Mouse (Mus musculus): ENCODE results near the gene Cers1. TPM values are rescaled to one million over a fixed set of nuclear protein-coding genes. Genes with fewer than 3 reads are reported as not detected.

Cers1 gene
- polyA plus RNA-seq, 1 experiment from 2014 or later = 6.0 TPM

- H3K36me3 ChIP-seq (ENCODE audit: control insufficient read depth, insufficient read depth, low read length) = peaks cover 65% of the 10 kb centered on the region
Measured at GRCm38 (mm10) chr8:70338931-70339330, 23.4 kb downstream of the Cers1 start.

GRCm38 (mm10) chr8:70340659-70341058, 25.1 kb downstream of the Cers1 start:
- Histone ChIP-seq H3K4me2 (ENCODE audit: low read depth, severe bottlenecking) (no peak overlapping the region), H3K36me3 (ENCODE audit: control insufficient read depth, insufficient read depth, low read length) (peaks cover 52% of the 10 kb centered on the region), H3K9ac (ENCODE audit: low read length) (no peak overlapping the region), H3K4me1 (ENCODE audit: control insufficient read depth, insufficient read depth, low read length) (peaks cover 22% of the 10 kb centered on the region), H3K4me3 (ENCODE audit: low read depth, low read length) (no peak overlapping the region), H3K9me3 (ENCODE audit: control insufficient read depth, low read length) (no peaks in the 10 kb centered on the region), H3K27me3 (ENCODE audit: control insufficient read depth, insufficient read depth, low read length) (no peaks in the 10 kb centered on the region), H3K27ac (replicated peaks; ENCODE audit: low read depth, low read length) (no peak overlapping the region)
- DNase-seq (ENCODE audit: low spot score) = no peak
- ATAC-seq (ENCODE audit: insufficient number of reproducible peaks, low FRiP score, low TSS enrichment, low read depth) = no peak
- WGBS = 91% methylated on average over 7 of the region's 7 CpGs

More at GRCm38 (mm10) chr8:70338931-70339330, 23.4 kb downstream of the Cers1 start:
- Histone ChIP-seq H3K4me1 (ENCODE audit: control insufficient read depth, insufficient read depth, low read length) (peaks cover 15% of the 10 kb centered on the region), H3K27ac (replicated peaks; ENCODE audit: low read depth, low read length) (no peak overlapping the region), H3K4me3 (ENCODE audit: low read depth, low read length) (no peak overlapping the region), H3K9ac (ENCODE audit: low read length) (no peak overlapping the region), H3K27me3 (ENCODE audit: control insufficient read depth, insufficient read depth, low read length) (no peaks in the 10 kb centered on the region), H3K4me2 (ENCODE audit: low read depth, severe bottlenecking) (no peak overlapping the region), H3K9me3 (ENCODE audit: control insufficient read depth, low read length) (no peaks in the 10 kb centered on the region)
- 96% methylated on average over 7 of the region's 7 CpGs for WGBS
- no peak for DNase-seq (ENCODE audit: low spot score)
- ATAC-seq (ENCODE audit: insufficient number of reproducible peaks, low FRiP score, low TSS enrichment, low read depth) = no peak

GRCm38 (mm10) chr8:70342007-70342406, 26.4 kb downstream of the Cers1 start:
- Histone ChIP-seq H3K36me3 (ENCODE audit: control insufficient read depth, insufficient read depth, low read length) (peaks cover 42% of the 10 kb centered on the region), H3K9ac (ENCODE audit: low read length) (no peak overlapping the region), H3K4me3 (ENCODE audit: low read depth, low read length) (no peak overlapping the region), H3K9me3 (ENCODE audit: control insufficient read depth, low read length) (no peaks in the 10 kb centered on the region), H3K27me3 (ENCODE audit: control insufficient read depth, insufficient read depth, low read length) (no peaks in the 10 kb centered on the region), H3K4me1 (ENCODE audit: control insufficient read depth, insufficient read depth, low read length) (peaks cover 22% of the 10 kb centered on the region), H3K4me2 (ENCODE audit: low read depth, severe bottlenecking) (no peak overlapping the region), H3K27ac (replicated peaks; ENCODE audit: low read depth, low read length) (no peak overlapping the region)
- no peak for ATAC-seq (ENCODE audit: insufficient number of reproducible peaks, low FRiP score, low TSS enrichment, low read depth)
- WGBS = 84% methylated on average over 14 of the region's 14 CpGs
- no peak for DNase-seq (ENCODE audit: low spot score)

GRCm38 (mm10) chr8:70343076-70343475, 27.5 kb downstream of the Cers1 start:
- no peak overlapping the region for H3K4me3 ChIP-seq (ENCODE audit: low read depth, low read length)
- H3K4me2 ChIP-seq (ENCODE audit: low read depth, severe bottlenecking) = no peak overlapping the region
- no peak for ATAC-seq (ENCODE audit: insufficient number of reproducible peaks, low FRiP score, low TSS enrichment, low read depth)
- H3K27me3 ChIP-seq (ENCODE audit: control insufficient read depth, insufficient read depth, low read length) = no peaks in the 10 kb centered on the region
- peaks cover 31% of the 10 kb centered on the region for H3K36me3 ChIP-seq (ENCODE audit: control insufficient read depth, insufficient read depth, low read length)
- peak overlapping the region; percentile 59; the same call in 1 of the 2 replicates for H3K27ac ChIP-seq (replicated peaks; ENCODE audit: low read depth, low read length)
- H3K9me3 ChIP-seq (ENCODE audit: control insufficient read depth, low read length) = no peaks in the 10 kb centered on the region
- no peak overlapping the region for H3K9ac ChIP-seq (ENCODE audit: low read length)
- peaks cover 22% of the 10 kb centered on the region for H3K4me1 ChIP-seq (ENCODE audit: control insufficient read depth, insufficient read depth, low read length)
- DNase-seq (ENCODE audit: low spot score) = peak; percentile 67
- 22% methylated on average over 7 of the region's 7 CpGs for WGBS

GRCm38 (mm10) chr8:70343696-70344095, 28.1 kb downstream of the Cers1 start:
- H3K4me1 ChIP-seq (ENCODE audit: control insufficient read depth, insufficient read depth, low read length) = peaks cover 22% of the 10 kb centered on the region
- peak overlapping the region; percentile 59; the same call in 1 of the 2 replicates for H3K27ac ChIP-seq (replicated peaks; ENCODE audit: low read depth, low read length)
- peak; percentile 73 for DNase-seq (ENCODE audit: low spot score)
- no peaks in the 10 kb centered on the region for H3K9me3 ChIP-seq (ENCODE audit: control insufficient read depth, low read length)
- peaks cover 28% of the 10 kb centered on the region for H3K36me3 ChIP-seq (ENCODE audit: control insufficient read depth, insufficient read depth, low read length)
- H3K4me2 ChIP-seq (ENCODE audit: low read depth, severe bottlenecking) = 0 out of 2 replicates have a peak overlapping the region, but pooled peaks have one; percentile 4
- 48% methylated on average over 6 of the region's 6 CpGs for WGBS
- H3K9ac ChIP-seq (ENCODE audit: low read length) = no peak overlapping the region; the same call in 1 of the 2 replicates
- H3K27me3 ChIP-seq (ENCODE audit: control insufficient read depth, insufficient read depth, low read length) = no peaks in the 10 kb centered on the region
- ATAC-seq (ENCODE audit: insufficient number of reproducible peaks, low FRiP score, low TSS enrichment, low read depth) = no peak
- H3K4me3 ChIP-seq (ENCODE audit: low read depth, low read length) = no peak overlapping the region

GRCm38 (mm10) chr8:70344279-70344678, 28.7 kb downstream of the Cers1 start:
- Histone ChIP-seq H3K27ac (replicated peaks; ENCODE audit: low read depth, low read length) (no peak overlapping the region), H3K9me3 (ENCODE audit: control insufficient read depth, low read length) (no peaks in the 10 kb centered on the region), H3K4me1 (ENCODE audit: control insufficient read depth, insufficient read depth, low read length) (peaks cover 22% of the 10 kb centered on the region), H3K4me3 (ENCODE audit: low read depth, low read length) (no peak overlapping the region), H3K9ac (ENCODE audit: low read length) (0 out of 2 replicates have a peak overlapping the region, but pooled peaks have one; percentile 37), H3K27me3 (ENCODE audit: control insufficient read depth, insufficient read depth, low read length) (no peaks in the 10 kb centered on the region), H3K4me2 (ENCODE audit: low read depth, severe bottlenecking) (no peak overlapping the region), H3K36me3 (ENCODE audit: control insufficient read depth, insufficient read depth, low read length) (peaks cover 27% of the 10 kb centered on the region)
- 88% methylated on average over 2 of the region's 2 CpGs for WGBS
- ATAC-seq (ENCODE audit: insufficient number of reproducible peaks, low FRiP score, low TSS enrichment, low read depth) = no peak
- no peak for DNase-seq (ENCODE audit: low spot score)

- H3K4me2 ChIP-seq (ENCODE audit: low read depth, severe bottlenecking) = no peak overlapping the region
- no peak overlapping the region for H3K4me3 ChIP-seq (ENCODE audit: low read depth, low read length)
- no peaks in the 10 kb centered on the region for H3K9me3 ChIP-seq (ENCODE audit: control insufficient read depth, low read length)
- peaks cover 19% of the 10 kb centered on the region for H3K36me3 ChIP-seq (ENCODE audit: control insufficient read depth, insufficient read depth, low read length)
- ATAC-seq (ENCODE audit: insufficient number of reproducible peaks, low FRiP score, low TSS enrichment, low read depth) (no peak), DNase-seq (ENCODE audit: low spot score) (no peak)
- no peak overlapping the region for H3K9ac ChIP-seq (ENCODE audit: low read length)
- no peak overlapping the region for H3K27ac ChIP-seq (replicated peaks; ENCODE audit: low read depth, low read length)
- no peaks in the 10 kb centered on the region for H3K27me3 ChIP-seq (ENCODE audit: control insufficient read depth, insufficient read depth, low read length)
- 90% methylated on average over 4 of the region's 4 CpGs for WGBS
- peaks cover 44% of the 10 kb centered on the region for H3K4me1 ChIP-seq (ENCODE audit: control insufficient read depth, insufficient read depth, low read length)
Measured at GRCm38 (mm10) chr8:70347443-70347842, 31.9 kb downstream of the Cers1 start.

- ATAC-seq (ENCODE audit: insufficient number of reproducible peaks, low FRiP score, low TSS enrichment, low read depth) (no peak), DNase-seq (ENCODE audit: low spot score) (no peak)
- Histone ChIP-seq H3K27ac (replicated peaks; ENCODE audit: low read depth, low read length) (no peak overlapping the region), H3K27me3 (ENCODE audit: control insufficient read depth, insufficient read depth, low read length) (no peaks in the 10 kb centered on the region), H3K9me3 (ENCODE audit: control insufficient read depth, low read length) (no peaks in the 10 kb centered on the region), H3K36me3 (ENCODE audit: control insufficient read depth, insufficient read depth, low read length) (peaks cover 19% of the 10 kb centered on the region), H3K4me1 (ENCODE audit: control insufficient read depth, insufficient read depth, low read length) (peaks cover 39% of the 10 kb centered on the region), H3K4me3 (ENCODE audit: low read depth, low read length) (no peak overlapping the region), H3K9ac (ENCODE audit: low read length) (no peak overlapping the region), H3K4me2 (ENCODE audit: low read depth, severe bottlenecking) (no peak overlapping the region)
- WGBS = 75% methylated on average over 1 of the region's 1 CpGs
Measured at GRCm38 (mm10) chr8:70347860-70348420, 32.4 kb downstream of the Cers1 start.
